Mouse (Mus musculus) liver, embryonic 11.5 days (tissue): ENCODE results near the gene St7l. TPM values are rescaled to one million over a fixed set of nuclear protein-coding genes. Genes with fewer than 3 reads are reported as not detected.

ENCODE experiments used
- ATAC-seq: fragments of 200-750 bp; cut with Nextera tagmentation; replicated peaks from 2 replicates; pipeline ENCODE4 v1.8.0; 2017; ENCODE audit warnings: moderate number of reproducible peaks, mild to moderate bottlenecking, moderate TSS enrichment, moderate library complexity; ENCODE audit not compliant: low FRiP score
- DNase-seq: peaks from one replicate; pipeline ENCODE4 v3.0.0-alpha.2; 2017; ENCODE audit warnings: low spot score
- H3K27ac ChIP-seq: fragments of 300-500 bp; sonication (generic); 2 replicates; pipeline ENCODE4 v1.5.1; 2014; ENCODE audit warnings: mild to moderate bottlenecking, low read depth, low read length, control low read depth
- H3K27me3 ChIP-seq: fragments of 300-500 bp; sonication (generic); replicated peaks from 2 replicates; pipeline ENCODE4 v1.6.1; 2014; ENCODE audit warnings: low read length, mixed read lengths; ENCODE audit not compliant: control insufficient read depth, insufficient read depth
- H3K36me3 ChIP-seq: fragments of 300-500 bp; sonication (generic); 2 replicates; pipeline ENCODE4 v1.6.1; 2014; ENCODE audit warnings: mild to moderate bottlenecking, low read length, moderate library complexity, mixed read lengths; ENCODE audit not compliant: control insufficient read depth, insufficient read depth
- H3K4me1 ChIP-seq: fragments of 300-500 bp; sonication (generic); replicated peaks from 2 replicates; pipeline ENCODE4 v1.6.1; 2014; ENCODE audit warnings: low read length, mixed read lengths; ENCODE audit not compliant: control insufficient read depth, insufficient read depth
- H3K4me2 ChIP-seq: fragments of 300-500 bp; sonication (generic); 2 replicates; pipeline ENCODE4 v1.6.1; 2014; ENCODE audit warnings: mild to moderate bottlenecking, control low read depth, moderate library complexity
- H3K4me3 ChIP-seq: fragments of 300-500 bp; sonication (generic); 2 replicates; pipeline ENCODE4 v1.5.1; 2014; ENCODE audit warnings: low read depth, low read length, control low read depth
- H3K9ac ChIP-seq: fragments of 300-500 bp; sonication (generic); 2 replicates; pipeline ENCODE4 v1.6.1; 2014; ENCODE audit warnings: low read depth, low read length, control low read depth
- H3K9me3 ChIP-seq: fragments of 300-500 bp; sonication (generic); 2 replicates; pipeline ENCODE4 v1.6.1; 2016; ENCODE audit warnings: low read length, inconsistent platforms, mixed read lengths; ENCODE audit not compliant: control insufficient read depth
- WGBS: fragments of 180-500 bp; shearing (Covaris S2); extraction: QIAGEN DNeasy Blood & Tissue Kit; methylation state at CpG from one replicate; pipeline ENCODE4 v1.1.7; 2014; 5-methylcytosine and 5-hydroxymethylcytosine counted together
- polyA plus RNA-seq: library from polyadenylated mRNA; unstranded; fragments of >200 nt; fragmentation: Nextera tagmentation; extraction: Ambion mirVana; gene quantifications from 2 replicates; pipeline ENCODE4 v1.2.1, GENCODE M21; 2014

The St7l gene
- polyA plus RNA-seq, 1 experiment from 2014 or later, result 22.5 TPM

- Histone ChIP-seq H3K4me1 (peaks cover 22% of the 10 kb centered on the region), H3K9ac (no peak overlapping the region), H3K36me3 (no peaks in the 10 kb centered on the region), H3K27ac (no peak overlapping the region), H3K4me2 (no peak overlapping the region; the same call in 1 of the 2 replicates), H3K27me3 (peaks cover 73% of the 10 kb centered on the region), H3K9me3 (no peaks in the 10 kb centered on the region), H3K4me3 (no peak overlapping the region)
- ATAC-seq (no peak), DNase-seq (no peak)
- 5% methylated on average over 5 of the region's 5 CpGs for WGBS
Measured at GRCm38 (mm10) chr3:104962866-104963265, 99.1 kb downstream of the St7l start.

- no peak for DNase-seq
- Histone ChIP-seq H3K27ac (no peak overlapping the region), H3K4me2 (peak overlapping the region; percentile 9; the same call in 1 of the 2 replicates), H3K36me3 (no peaks in the 10 kb centered on the region), H3K4me3 (no peak overlapping the region), H3K4me1 (peaks cover 22% of the 10 kb centered on the region), H3K9me3 (no peaks in the 10 kb centered on the region), H3K9ac (no peak overlapping the region), H3K27me3 (peaks cover 71% of the 10 kb centered on the region)
- ATAC-seq, result no peak
- WGBS, result 30% methylated on average over 12 of the region's 13 CpGs
Measured at GRCm38 (mm10) chr3:104963331-104964276, 99.8 kb downstream of the St7l start.

GRCm38 (mm10) chr3:104965070-104965855, 101.5 kb downstream of the St7l start:
- no peak overlapping the region for H3K4me2 ChIP-seq
- H3K27ac ChIP-seq, result no peak overlapping the region
- H3K27me3 ChIP-seq, result peaks cover 54% of the 10 kb centered on the region
- H3K9ac ChIP-seq, result no peak overlapping the region
- ATAC-seq (no peak), DNase-seq (no peak)
- no peaks in the 10 kb centered on the region for H3K36me3 ChIP-seq
- no peaks in the 10 kb centered on the region for H3K9me3 ChIP-seq
- no peak overlapping the region for H3K4me3 ChIP-seq
- H3K4me1 ChIP-seq, result peaks cover 22% of the 10 kb centered on the region
- 69% methylated on average over 8 of the region's 8 CpGs for WGBS

GRCm38 (mm10) chr3:104965991-104966554, 102.3 kb downstream of the St7l start:
- no peak overlapping the region for H3K9ac ChIP-seq
- H3K27me3 ChIP-seq, result peaks cover 46% of the 10 kb centered on the region
- no peak overlapping the region for H3K4me3 ChIP-seq
- H3K27ac ChIP-seq, result no peak overlapping the region
- DNase-seq, result no peak
- WGBS, result 61% methylated on average over 7 of the region's 7 CpGs
- ATAC-seq, result no peak
- H3K4me1 ChIP-seq, result peaks cover 22% of the 10 kb centered on the region
- no peaks in the 10 kb centered on the region for H3K9me3 ChIP-seq
- H3K4me2 ChIP-seq, result no peak overlapping the region
- H3K36me3 ChIP-seq, result no peaks in the 10 kb centered on the region

- WGBS, result 1% methylated on average over 49 of the region's 49 CpGs
- no peaks in the 10 kb centered on the region for H3K36me3 ChIP-seq
- H3K27ac ChIP-seq, result no peak overlapping the region
- peaks cover 9% of the 10 kb centered on the region for H3K4me1 ChIP-seq
- peak overlapping the region; percentile 63 for H3K4me3 ChIP-seq
- H3K9me3 ChIP-seq, result no peaks in the 10 kb centered on the region
- H3K27me3 ChIP-seq, result peaks cover 30% of the 10 kb centered on the region
- H3K4me2 ChIP-seq, result peak overlapping the region; percentile 93
- peak overlapping the region; percentile 62; the same call in 1 of the 2 replicates for H3K9ac ChIP-seq
- ATAC-seq, result peak; percentile 64
- peak; percentile 85 for DNase-seq
Measured at GRCm38 (mm10) chr3:104967548-104968300, 103.9 kb downstream of the St7l start.

Other genes starting within 250 kb of the St7l start
- 92.2 and 109 TPM in 2 replicates for gene Slc16a1, start 225.3 kb upstream of the St7l start, polyA plus RNA-seq
- 1.8 and 1.9 TPM in 2 replicates for gene Ppm1j, start 82.9 kb upstream of the St7l start, polyA plus RNA-seq
- gene Fam19a3, start 82.2 kb upstream of the St7l start, polyA plus RNA-seq, result not detected in 2 replicates
- gene Rhoc, start 75.6 kb upstream of the St7l start, polyA plus RNA-seq, result 57.3 and 64.9 TPM in 2 replicates
- gene Mov10, start 45.4 kb upstream of the St7l start, polyA plus RNA-seq, result 36.0 and 37.7 TPM in 2 replicates
- 169 and 209 TPM in 2 replicates for gene Capza1, start 500 bp downstream of the St7l start, polyA plus RNA-seq
- gene Wnt2b, start 97.9 kb downstream of the St7l start, polyA plus RNA-seq, result 0.52 and 0.73 TPM in 2 replicates
- 12.1 and 12.6 TPM in 2 replicates for gene Cttnbp2nl, start 189.1 kb downstream of the St7l start, polyA plus RNA-seq
- gene 4930564D02Rik, start 202.8 kb downstream of the St7l start, polyA plus RNA-seq, result not detected in 2 replicates